Mouse (Mus musculus) heart, postnatal 0 days (tissue): Measurements from ENCODE around the gene Ap1m1.

Experiments
- CTCF ChIP-seq: IDR thresholded peaks from 2 replicates; pipeline ENCODE4 v1.5.1; 2016; ENCODE audit warnings: antibody characterized with exemption, control low read depth, low read depth
- EP300 ChIP-seq: IDR thresholded peaks from 2 replicates; pipeline ENCODE4 v1.6.1; 2016; ENCODE audit warnings: antibody characterized with exemption, low read depth

GRCm38 (mm10) chr8:72302986-72303612, 63.3 kb downstream of the Ap1m1 start:
- no peak for TF ChIP-seq CTCF
- TF ChIP-seq EP300, result no peak
